Mouse (Mus musculus): ENCODE data around the gene Aldh9a1. TPM values are rescaled to one million over a fixed set of nuclear protein-coding genes. Genes with fewer than 3 reads are reported as not detected.

The Aldh9a1 gene
- polyA plus RNA-seq, 1 experiment from 2014 or later, result 35.7 TPM

DNA sequence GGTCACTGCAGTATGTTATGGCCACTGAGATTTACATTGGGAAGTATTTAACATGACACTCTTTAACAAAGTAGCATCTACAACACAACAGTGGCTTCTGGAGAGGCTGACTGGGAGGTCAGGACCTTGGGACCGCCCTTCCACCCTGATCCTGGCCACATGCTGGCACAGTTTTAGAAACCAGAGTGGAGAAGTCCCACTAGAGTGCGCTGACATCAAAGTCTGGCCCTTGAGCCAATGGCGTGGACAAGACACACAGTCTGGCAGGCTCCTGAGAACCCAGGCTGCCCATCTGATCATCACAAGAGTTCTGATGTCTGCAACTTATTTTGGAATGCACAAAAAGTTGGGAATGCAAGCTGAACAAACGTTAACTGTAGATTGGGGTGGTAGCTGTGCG is 30.0 kb downstream of the Aldh9a1 start:
- Histone ChIP-seq H3K9ac (no peak overlapping the region), H3K4me1 (peaks cover 11% of the 10 kb centered on the region), H3K4me3 (replicated peaks) (no peak overlapping the region), H3K4me2 (no peak overlapping the region), H3K36me3 (replicated peaks) (no peaks in the 10 kb centered on the region), H3K27ac (no peak overlapping the region), H3K27me3 (no peaks in the 10 kb centered on the region), H3K9me3 (no peaks in the 10 kb centered on the region)
- WGBS, result 64% methylated on average over 5 of the region's 5 CpGs
- ATAC-seq (ENCODE audit: low FRiP score), result no peak

DNA sequence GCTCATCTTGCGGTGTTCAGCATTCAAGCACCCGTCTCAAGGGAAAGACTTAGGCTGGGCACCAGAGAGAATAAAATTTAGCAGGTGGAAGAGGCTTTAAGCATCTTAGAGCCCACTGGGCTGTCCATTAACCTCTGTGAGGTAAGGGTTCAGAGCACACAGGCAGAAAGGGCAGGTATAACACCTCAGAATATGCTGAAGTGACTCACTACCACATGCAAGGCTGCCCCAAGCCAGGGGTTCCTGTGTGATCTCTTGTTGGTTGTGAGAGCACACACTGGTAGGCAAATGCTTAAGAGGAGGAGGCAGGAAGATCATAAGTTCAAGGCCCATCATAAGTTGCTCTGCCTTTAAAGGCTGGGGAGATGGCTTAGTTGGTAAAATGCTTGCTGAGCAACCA is 30.4 kb downstream of the Aldh9a1 start:
- no peaks in the 10 kb centered on the region for H3K9me3 ChIP-seq
- 86% methylated on average over 2 of the region's 2 CpGs for WGBS
- ATAC-seq (ENCODE audit: low FRiP score), result no peak

DNA sequence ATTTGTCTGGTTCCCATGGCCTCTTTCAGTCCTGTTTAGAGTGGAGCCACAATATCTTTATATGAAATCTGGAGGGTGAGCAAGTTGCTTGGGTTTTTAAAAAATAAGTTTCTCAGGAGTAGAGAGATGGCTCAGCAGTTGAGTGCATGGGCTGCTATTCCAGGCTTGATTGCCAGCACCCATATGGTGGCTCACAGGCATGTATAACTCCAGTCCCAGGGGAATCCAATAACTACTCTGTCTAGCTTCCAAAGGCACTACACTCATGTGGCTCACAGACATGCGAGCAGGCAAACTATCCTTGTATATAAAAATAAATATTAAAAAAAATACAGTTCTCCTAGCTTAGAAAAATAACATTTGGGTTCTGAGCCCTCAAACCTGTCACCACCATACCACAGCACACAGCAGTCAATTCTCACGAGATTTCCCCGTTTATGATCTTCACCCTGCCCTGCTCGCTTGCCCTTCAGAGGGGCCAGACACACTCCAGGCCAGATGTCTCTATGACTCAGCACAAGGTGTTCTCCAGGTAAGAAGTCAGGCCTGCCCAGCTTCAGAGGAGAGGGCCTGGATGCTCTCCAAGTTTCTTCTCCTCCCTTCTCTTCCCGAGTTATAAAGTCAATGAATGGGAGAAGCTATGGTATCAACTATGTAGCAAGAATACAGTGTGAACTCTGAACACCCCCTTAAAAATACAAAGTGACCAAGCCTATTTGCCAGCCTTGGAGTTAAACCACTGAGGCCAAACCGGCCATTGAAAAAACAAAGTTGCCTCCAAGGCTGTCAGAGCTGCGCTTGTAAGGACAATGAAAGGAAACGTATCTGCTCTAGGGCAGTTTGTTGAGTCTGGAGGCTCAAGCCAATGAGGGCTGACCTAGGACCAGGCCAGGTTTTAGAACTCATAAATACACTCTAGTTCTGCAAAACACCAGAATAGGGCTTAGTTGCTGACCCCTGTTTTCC is 31.5 kb downstream of the Aldh9a1 start:
- Histone ChIP-seq H3K4me3 (replicated peaks) (no peak overlapping the region), H3K27me3 (no peaks in the 10 kb centered on the region), H3K27ac (no peak overlapping the region), H3K4me2 (no peak overlapping the region), H3K36me3 (replicated peaks) (no peaks in the 10 kb centered on the region), H3K9me3 (no peaks in the 10 kb centered on the region), H3K9ac (no peak overlapping the region), H3K4me1 (peaks cover 9% of the 10 kb centered on the region)
- 86% methylated on average over 8 of the region's 8 CpGs for WGBS
- no peak for ATAC-seq (ENCODE audit: low FRiP score)

More for the DNA sequence above, 30.4 kb downstream of the Aldh9a1 start:
- no peak overlapping the region for H3K4me3 ChIP-seq (replicated peaks)
- no peak overlapping the region for H3K27ac ChIP-seq
- peaks cover 9% of the 10 kb centered on the region for H3K4me1 ChIP-seq
- no peaks in the 10 kb centered on the region for H3K36me3 ChIP-seq (replicated peaks)
- H3K4me2 ChIP-seq, result no peak overlapping the region
- no peak overlapping the region for H3K9ac ChIP-seq
- H3K27me3 ChIP-seq, result no peaks in the 10 kb centered on the region

DNA sequence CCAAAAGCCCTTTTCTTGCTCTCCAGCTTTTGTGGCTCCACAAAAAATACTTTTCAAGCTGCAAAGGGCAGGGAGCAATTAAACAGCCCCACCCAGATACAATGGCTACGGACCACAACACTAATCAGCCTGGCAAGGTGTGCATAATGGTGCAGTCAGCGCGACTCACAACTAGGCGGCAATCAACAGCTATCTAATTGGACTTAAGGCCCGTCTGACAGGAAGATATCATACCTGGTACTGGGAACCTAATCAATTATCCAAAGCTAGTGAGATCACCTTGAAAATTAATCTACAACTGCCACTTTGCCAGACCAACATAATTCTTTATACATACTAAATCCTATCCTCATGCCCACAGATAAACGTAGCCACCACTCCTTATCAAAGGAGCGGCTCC is 32.5 kb downstream of the Aldh9a1 start:
- Histone ChIP-seq H3K4me2 (no peak overlapping the region), H3K9ac (no peak overlapping the region), H3K9me3 (no peaks in the 10 kb centered on the region), H3K4me1 (peaks cover 9% of the 10 kb centered on the region), H3K27me3 (no peaks in the 10 kb centered on the region), H3K36me3 (replicated peaks) (no peaks in the 10 kb centered on the region), H3K4me3 (replicated peaks) (no peak overlapping the region), H3K27ac (no peak overlapping the region)
- ATAC-seq (ENCODE audit: low FRiP score), result no peak
- 79% methylated on average over 7 of the region's 7 CpGs for WGBS

DNA sequence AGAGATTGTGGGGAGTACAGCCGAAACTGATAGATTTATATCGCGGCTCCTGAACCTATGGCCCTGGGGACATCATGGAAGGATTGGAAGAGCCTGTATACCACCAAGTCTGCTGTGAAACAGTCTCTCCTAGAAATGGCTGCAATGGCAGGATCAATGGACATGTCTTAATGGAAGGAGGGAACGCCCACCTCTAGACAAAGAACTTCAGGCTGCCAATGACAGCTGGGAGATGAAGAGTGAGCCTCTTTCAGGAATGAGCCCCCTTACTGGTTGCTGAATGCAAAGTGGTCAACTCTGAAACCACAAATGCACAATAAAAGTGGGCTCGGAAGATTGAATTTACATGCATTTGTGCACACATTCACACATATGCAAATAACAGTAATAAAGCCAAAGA is 33.0 kb downstream of the Aldh9a1 start:
- no peak overlapping the region for H3K27ac ChIP-seq
- no peak overlapping the region for H3K9ac ChIP-seq
- 78% methylated on average over 5 of the region's 5 CpGs for WGBS
- no peak for ATAC-seq (ENCODE audit: low FRiP score)
- H3K36me3 ChIP-seq (replicated peaks), result no peaks in the 10 kb centered on the region
- peaks cover 9% of the 10 kb centered on the region for H3K4me1 ChIP-seq
- no peak overlapping the region for H3K4me3 ChIP-seq (replicated peaks)
- no peaks in the 10 kb centered on the region for H3K9me3 ChIP-seq
- H3K4me2 ChIP-seq, result no peak overlapping the region
- no peaks in the 10 kb centered on the region for H3K27me3 ChIP-seq

DNA sequence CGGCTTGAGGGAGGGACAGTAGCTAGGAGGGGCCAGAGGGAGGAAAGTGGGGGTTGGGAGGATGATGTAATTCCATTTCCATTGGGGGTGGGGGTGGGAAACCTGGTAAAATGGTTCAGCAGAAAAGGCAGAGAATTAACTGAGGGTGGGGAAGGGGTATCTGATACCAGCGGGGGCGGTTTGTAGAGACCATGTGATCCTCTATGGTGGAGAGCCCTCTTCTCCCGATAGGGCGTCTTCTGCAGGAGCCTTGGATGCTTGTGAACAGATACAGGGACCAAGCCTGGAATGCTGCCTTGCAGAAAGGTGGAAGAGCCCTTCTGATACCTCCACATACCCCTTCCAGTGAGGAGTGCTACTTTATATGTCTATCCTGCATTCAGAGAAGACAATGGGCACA is 33.4 kb downstream of the Aldh9a1 start:
- Histone ChIP-seq H3K27me3 (no peaks in the 10 kb centered on the region), H3K27ac (no peak overlapping the region), H3K9ac (no peak overlapping the region), H3K9me3 (no peaks in the 10 kb centered on the region), H3K4me1 (peaks cover 9% of the 10 kb centered on the region), H3K4me2 (no peak overlapping the region), H3K36me3 (replicated peaks) (no peaks in the 10 kb centered on the region), H3K4me3 (replicated peaks) (no peak overlapping the region)
- WGBS, result 66% methylated on average over 5 of the region's 5 CpGs
- no peak for ATAC-seq (ENCODE audit: low FRiP score)

DNA sequence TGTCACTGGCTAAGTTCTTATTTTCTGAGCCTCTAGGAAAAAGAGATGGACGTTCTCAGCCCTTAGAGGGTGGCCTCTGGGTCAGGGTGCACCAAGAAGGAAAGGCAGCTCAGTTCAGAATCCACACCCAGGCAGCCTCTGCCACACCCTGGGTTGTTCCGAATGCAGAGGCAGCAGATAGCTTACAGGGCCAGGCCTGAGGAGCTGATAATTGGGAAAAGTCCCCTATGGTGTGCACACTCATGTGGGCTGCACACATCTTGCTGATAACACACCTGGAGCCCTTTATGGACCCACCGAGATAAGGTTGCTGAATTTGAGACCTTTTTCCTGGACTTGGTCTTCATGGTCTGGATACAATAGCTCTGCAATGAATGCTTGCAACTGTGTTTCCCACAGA is 34.4 kb downstream of the Aldh9a1 start:
- H3K4me3 ChIP-seq (replicated peaks), result no peak overlapping the region
- H3K9me3 ChIP-seq, result no peaks in the 10 kb centered on the region
- peaks cover 9% of the 10 kb centered on the region for H3K4me1 ChIP-seq
- H3K27me3 ChIP-seq, result no peaks in the 10 kb centered on the region
- H3K27ac ChIP-seq, result no peak overlapping the region
- no peak overlapping the region for H3K4me2 ChIP-seq
- H3K9ac ChIP-seq, result no peak overlapping the region
- WGBS, result 71% methylated on average over 3 of the region's 3 CpGs
- no peaks in the 10 kb centered on the region for H3K36me3 ChIP-seq (replicated peaks)
- no peak for ATAC-seq (ENCODE audit: low FRiP score)

DNA sequence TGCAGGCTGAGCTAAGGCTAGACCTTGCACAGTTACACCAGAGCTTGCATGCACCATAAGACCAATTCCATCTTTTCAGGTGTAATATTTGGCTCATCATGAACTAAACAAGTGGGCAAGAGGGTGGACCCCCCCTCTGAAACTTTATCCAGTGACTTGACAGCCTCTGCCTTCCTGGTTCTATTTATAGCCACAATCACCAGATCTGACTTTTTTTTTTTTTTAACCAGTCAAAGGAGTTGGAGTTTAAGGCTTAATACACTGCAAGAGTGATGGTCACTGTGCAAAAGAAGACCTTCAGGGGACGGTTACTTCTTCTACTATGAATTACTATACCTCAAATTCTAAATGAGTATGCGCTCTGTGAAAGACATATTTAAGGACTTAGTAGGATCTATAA is 35.4 kb downstream of the Aldh9a1 start:
- Histone ChIP-seq H3K9me3 (no peaks in the 10 kb centered on the region), H3K36me3 (replicated peaks) (no peaks in the 10 kb centered on the region), H3K27ac (no peak overlapping the region), H3K4me1 (peaks cover 9% of the 10 kb centered on the region), H3K4me2 (no peak overlapping the region), H3K27me3 (no peaks in the 10 kb centered on the region), H3K4me3 (replicated peaks) (no peak overlapping the region), H3K9ac (no peak overlapping the region)
- no peak for ATAC-seq (ENCODE audit: low FRiP score)
- 89% methylated on average over 2 of the region's 2 CpGs for WGBS

DNA sequence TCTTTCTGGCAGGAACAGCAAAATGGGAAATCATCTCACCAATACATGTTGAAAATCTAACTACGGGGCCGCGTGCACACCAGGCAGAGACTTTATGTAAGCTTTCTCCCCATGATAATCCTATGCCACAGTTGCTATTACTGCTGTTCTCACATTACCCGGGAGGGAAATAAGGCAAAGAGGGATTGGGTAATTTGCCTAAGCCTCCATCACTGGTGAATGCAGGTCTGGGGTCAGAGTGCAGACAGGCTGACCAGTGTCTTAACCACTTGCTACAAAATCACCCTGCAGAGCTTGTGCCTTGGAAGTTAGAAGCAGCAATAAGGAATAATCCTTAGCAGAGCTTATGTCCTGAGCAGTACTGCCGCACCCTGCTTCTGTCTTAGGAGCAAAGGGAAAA is 35.8 kb downstream of the Aldh9a1 start:
- H3K27ac ChIP-seq, result no peak overlapping the region
- no peak for ATAC-seq (ENCODE audit: low FRiP score)
- 65% methylated on average over 5 of the region's 5 CpGs for WGBS
- H3K9ac ChIP-seq, result no peak overlapping the region
- H3K36me3 ChIP-seq (replicated peaks), result no peaks in the 10 kb centered on the region
- H3K4me1 ChIP-seq, result peaks cover 9% of the 10 kb centered on the region
- no peak overlapping the region for H3K4me2 ChIP-seq
- no peaks in the 10 kb centered on the region for H3K9me3 ChIP-seq
- H3K27me3 ChIP-seq, result no peaks in the 10 kb centered on the region
- H3K4me3 ChIP-seq (replicated peaks), result no peak overlapping the region

DNA sequence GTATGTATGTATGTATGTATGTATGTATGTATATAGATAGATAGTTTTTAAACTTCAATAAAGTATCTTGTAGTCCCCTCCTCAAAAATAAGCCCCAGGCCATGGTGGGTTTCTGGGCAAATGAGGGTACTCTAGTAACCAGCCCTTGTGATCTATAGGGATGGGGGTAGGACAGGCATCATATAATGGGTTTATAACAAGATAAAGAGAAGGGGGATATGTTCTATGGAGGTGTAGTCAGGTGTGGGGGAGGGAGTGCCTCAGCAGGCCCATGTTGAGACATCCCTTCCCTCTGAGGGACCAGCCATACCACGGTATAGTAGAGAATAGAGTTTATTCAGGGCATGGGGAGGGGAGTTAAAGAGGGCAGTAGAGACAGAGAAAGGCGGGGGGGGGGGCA is 36.7 kb downstream of the Aldh9a1 start:
- no peak overlapping the region for H3K27ac ChIP-seq
- peaks cover 9% of the 10 kb centered on the region for H3K4me1 ChIP-seq
- H3K9ac ChIP-seq, result no peak overlapping the region
- H3K27me3 ChIP-seq, result no peaks in the 10 kb centered on the region
- no peak for ATAC-seq (ENCODE audit: low FRiP score)
- no peak overlapping the region for H3K4me3 ChIP-seq (replicated peaks)
- 24% methylated on average over 2 of the region's 2 CpGs for WGBS
- H3K9me3 ChIP-seq, result no peaks in the 10 kb centered on the region
- H3K36me3 ChIP-seq (replicated peaks), result no peaks in the 10 kb centered on the region
- H3K4me2 ChIP-seq, result no peak overlapping the region

DNA sequence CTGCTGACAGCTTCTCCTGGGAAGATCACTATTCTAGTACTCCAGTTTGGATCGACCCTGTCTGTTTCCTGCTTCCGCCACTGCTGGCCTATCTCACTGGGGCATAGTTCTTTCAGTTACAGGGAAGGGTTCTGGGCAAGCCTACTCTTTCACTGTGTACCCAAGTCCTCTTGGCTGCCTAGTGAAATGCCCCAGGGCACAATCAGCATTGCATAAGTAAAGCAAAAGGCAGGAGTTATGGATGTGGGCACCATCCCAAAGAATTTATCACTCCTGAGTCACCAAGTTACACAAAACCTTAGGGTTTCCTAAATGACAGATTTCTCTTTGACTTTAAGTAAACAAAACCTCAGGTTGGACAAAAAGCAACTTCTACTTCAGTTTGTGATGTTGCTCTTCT is 37.5 kb downstream of the Aldh9a1 start:
- Histone ChIP-seq H3K27me3 (peaks cover 5% of the 10 kb centered on the region), H3K9me3 (no peaks in the 10 kb centered on the region), H3K4me3 (replicated peaks) (no peak overlapping the region), H3K27ac (no peak overlapping the region), H3K4me2 (no peak overlapping the region), H3K36me3 (replicated peaks) (no peaks in the 10 kb centered on the region), H3K4me1 (peaks cover 9% of the 10 kb centered on the region), H3K9ac (no peak overlapping the region)
- ATAC-seq (ENCODE audit: low FRiP score), result no peak
- 89% methylated on average over 2 of the region's 2 CpGs for WGBS

DNA sequence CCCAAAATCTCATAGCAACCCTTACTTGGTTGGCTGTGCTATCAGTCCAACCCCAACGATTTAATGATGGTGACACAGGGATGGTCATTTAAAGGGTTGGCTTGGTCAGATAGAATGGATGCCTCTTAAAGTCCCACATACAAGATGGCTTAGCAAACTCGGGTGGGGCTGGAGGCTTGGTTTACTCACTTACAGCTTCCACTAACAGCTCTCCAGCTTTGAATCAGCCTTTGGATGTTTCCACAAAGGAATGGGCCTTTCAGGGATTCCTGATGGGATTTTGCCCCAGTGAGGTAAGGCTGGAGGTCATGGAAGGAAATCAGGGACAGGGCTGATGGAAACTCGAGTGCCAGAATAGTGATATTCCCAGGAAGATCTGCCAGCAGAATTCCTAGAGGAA is 38.0 kb downstream of the Aldh9a1 start:
- H3K9ac ChIP-seq, result no peak overlapping the region
- 84% methylated on average over 3 of the region's 3 CpGs for WGBS

DNA sequence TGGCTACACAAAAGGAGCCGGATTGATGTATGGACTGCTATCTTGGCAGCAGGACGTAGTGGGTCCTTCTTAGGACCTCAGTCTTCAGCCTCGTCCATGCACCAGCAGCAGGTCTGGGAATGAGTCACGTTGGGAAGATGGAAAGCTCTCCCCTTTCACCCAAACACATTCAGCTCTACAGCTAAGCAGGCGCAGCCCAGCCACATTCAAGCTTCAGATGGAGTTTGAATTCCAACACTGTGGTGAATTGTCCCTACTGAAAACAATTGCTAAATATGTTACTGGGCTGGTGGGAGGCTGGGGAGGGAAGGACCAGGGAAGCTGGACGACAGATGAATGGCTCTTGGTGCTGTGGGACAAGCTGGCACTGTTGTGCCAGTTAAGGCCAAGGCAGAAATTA is 38.8 kb downstream of the Aldh9a1 start:
- 83% methylated on average over 6 of the region's 6 CpGs for WGBS
- no peaks in the 10 kb centered on the region for H3K9me3 ChIP-seq
- no peak for ATAC-seq (ENCODE audit: low FRiP score)
- peaks cover 15% of the 10 kb centered on the region for H3K27me3 ChIP-seq
- peaks cover 11% of the 10 kb centered on the region for H3K4me1 ChIP-seq
- H3K36me3 ChIP-seq (replicated peaks), result no peaks in the 10 kb centered on the region
- H3K4me3 ChIP-seq (replicated peaks), result no peak overlapping the region
- no peak overlapping the region for H3K9ac ChIP-seq
- H3K4me2 ChIP-seq, result no peak overlapping the region
- H3K27ac ChIP-seq, result no peak overlapping the region

More for the DNA sequence above, 38.0 kb downstream of the Aldh9a1 start:
- peaks cover 9% of the 10 kb centered on the region for H3K27me3 ChIP-seq
- no peak overlapping the region for H3K4me3 ChIP-seq (replicated peaks)
- no peak overlapping the region for H3K4me2 ChIP-seq
- peaks cover 11% of the 10 kb centered on the region for H3K4me1 ChIP-seq
- no peaks in the 10 kb centered on the region for H3K36me3 ChIP-seq (replicated peaks)
- no peaks in the 10 kb centered on the region for H3K9me3 ChIP-seq
- no peak for ATAC-seq (ENCODE audit: low FRiP score)
- no peak overlapping the region for H3K27ac ChIP-seq
